Mouse (Mus musculus) intestine, embryonic 16.5 days (tissue): Measurements from ENCODE around the gene Cuedc1. TPM values are rescaled to one million over a fixed set of nuclear protein-coding genes. Genes with fewer than 3 reads are reported as not detected.
A peak's percentile ranks its signal among the peaks of the same experiment; 100 is the strongest.

ENCODE experiments used
- ATAC-seq: fragments of 200-750 bp; cut with Nextera tagmentation; 2 replicates; pipeline ENCODE4 v1.8.0; 2017; ENCODE audit warnings: moderate TSS enrichment, moderate library complexity
- H3K27ac ChIP-seq: fragments of 300-500 bp; sonication (generic); 2 replicates; pipeline ENCODE4 v1.5.1; 2014; ENCODE audit warnings: mild to moderate bottlenecking, low read length
- H3K27me3 ChIP-seq: fragments of 300-500 bp; sonication (generic); replicated peaks from 2 replicates; pipeline ENCODE4 v1.6.1; 2014; ENCODE audit warnings: low read length, control low read depth, mixed read lengths; ENCODE audit not compliant: control insufficient read depth, insufficient read depth
- H3K36me3 ChIP-seq: fragments of 300-500 bp; sonication (generic); 2 replicates; pipeline ENCODE4 v1.6.1; 2014; ENCODE audit warnings: low read length, control low read depth; ENCODE audit not compliant: control insufficient read depth, insufficient read depth
- H3K4me1 ChIP-seq: fragments of 300-500 bp; sonication (generic); 2 replicates; pipeline ENCODE4 v1.6.1; 2014; ENCODE audit warnings: low read length, control low read depth, mixed read lengths; ENCODE audit not compliant: control insufficient read depth, insufficient read depth
- H3K4me2 ChIP-seq: fragments of 300-500 bp; sonication (generic); 2 replicates; pipeline ENCODE4 v1.6.1; 2014; ENCODE audit warnings: low read depth, low read length, control low read depth
- H3K4me3 ChIP-seq: fragments of 300-500 bp; sonication (generic); 2 replicates; pipeline ENCODE4 v1.5.1; 2014; ENCODE audit warnings: mild to moderate bottlenecking, low read length
- H3K9ac ChIP-seq: fragments of 300-500 bp; sonication (generic); 2 replicates; pipeline ENCODE4 v1.6.1; 2014; ENCODE audit warnings: low read depth, low read length
- H3K9me3 ChIP-seq: fragments of 300-500 bp; sonication (generic); 2 replicates; pipeline ENCODE4 v1.6.1; 2016; ENCODE audit warnings: low read length, control low read depth; ENCODE audit not compliant: control insufficient read depth
- WGBS: fragments of 180-500 bp; shearing (Covaris S2); extraction: QIAGEN DNeasy Blood & Tissue Kit; methylation state at CpG from one replicate; pipeline ENCODE4 v1.1.7; 2014; 5-methylcytosine and 5-hydroxymethylcytosine counted together
- polyA plus RNA-seq: library from polyadenylated mRNA; unstranded; fragments of >200 nt; fragmentation: Nextera tagmentation; extraction: Ambion mirVana; gene quantifications from 2 replicates; pipeline ENCODE4 v1.2.1, GENCODE M21; 2015

Gene Cuedc1
- polyA plus RNA-seq, 1 experiment from 2014 or later = 8.5 TPM

DNA sequence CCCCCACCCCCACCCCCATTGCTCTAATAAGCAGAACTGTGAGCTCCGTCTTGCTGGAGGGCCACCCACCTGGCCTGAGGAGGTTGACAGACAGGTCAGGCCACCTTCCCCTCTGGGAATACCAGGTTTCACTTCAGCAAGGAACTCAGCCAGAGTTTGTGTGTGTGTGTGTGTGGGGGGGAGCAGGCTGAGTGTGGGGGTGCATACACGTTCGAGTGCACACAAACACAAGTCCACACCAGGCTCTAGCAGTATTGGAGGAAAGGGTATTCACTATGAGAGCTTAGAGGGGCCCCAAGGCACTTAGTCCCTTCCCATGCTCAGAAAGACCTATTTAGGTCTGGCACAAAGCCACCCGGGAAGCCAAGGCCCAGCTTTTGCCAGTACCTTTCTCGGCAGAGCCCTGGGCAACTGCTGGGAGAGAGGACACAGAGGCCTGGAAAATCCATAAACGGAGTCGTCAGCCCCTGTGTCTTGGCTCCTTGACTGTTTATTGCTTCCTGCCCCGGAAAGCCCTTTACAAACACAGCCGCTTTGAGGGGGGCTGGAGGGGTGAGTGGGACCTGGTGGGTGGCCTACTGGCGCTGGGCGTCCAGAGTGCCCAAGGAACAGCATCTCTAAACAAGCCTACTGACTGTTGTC, 50.9 kb downstream of the Cuedc1 start:
- Histone ChIP-seq H3K27me3 (no peaks in the 10 kb centered on the region), H3K9ac (peak overlapping the region; percentile 50), H3K4me3 (no peak overlapping the region), H3K9me3 (no peaks in the 10 kb centered on the region), H3K4me1 (peaks cover 57% of the 10 kb centered on the region), H3K36me3 (no peaks in the 10 kb centered on the region), H3K4me2 (peak overlapping the region; percentile 12; the same call in 1 of the 2 replicates), H3K27ac (peak overlapping the region; percentile 72)
- peak; percentile 26 for ATAC-seq
- 15% methylated on average over 11 of the region's 11 CpGs for WGBS

DNA sequence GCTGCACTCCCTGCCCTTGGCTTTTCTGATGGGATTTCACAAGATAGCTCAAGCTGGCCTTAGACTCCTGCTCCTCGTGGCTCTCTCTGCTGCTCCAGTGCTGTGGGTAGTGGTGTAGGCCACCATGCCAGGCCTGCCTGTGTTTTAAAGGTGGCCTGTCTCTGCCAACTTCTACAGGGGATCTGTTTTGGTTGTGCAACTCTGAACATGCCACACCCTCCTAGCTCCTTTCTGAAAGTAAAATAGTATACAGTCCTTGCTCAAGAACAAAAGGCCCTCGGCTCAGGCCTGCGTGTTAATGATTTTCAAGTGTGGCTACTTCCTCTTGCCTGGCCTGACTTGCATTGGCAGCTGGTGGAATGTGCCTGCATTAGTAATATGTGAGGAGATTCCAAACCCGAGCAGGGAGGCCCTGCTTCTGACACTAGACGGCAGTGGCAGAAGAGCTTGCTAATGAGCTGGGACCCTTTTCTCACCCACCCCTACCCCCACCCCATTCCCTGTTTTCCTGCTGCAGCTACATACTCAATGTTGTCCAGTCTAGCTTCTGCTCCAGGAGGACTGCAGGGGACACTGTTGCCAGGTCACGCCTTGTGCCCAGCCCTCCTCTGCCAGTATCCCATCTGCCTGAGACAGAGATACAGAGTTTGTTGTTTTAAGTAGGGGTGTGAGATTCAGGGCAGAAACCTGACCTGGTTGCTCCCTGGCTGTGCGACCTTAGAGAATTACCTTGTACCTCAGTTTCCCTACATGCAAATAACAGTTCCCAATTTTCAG, 53.7 kb downstream of the Cuedc1 start:
- Histone ChIP-seq H3K4me3 (no peak overlapping the region), H3K9me3 (no peaks in the 10 kb centered on the region), H3K4me1 (peaks cover 75% of the 10 kb centered on the region), H3K36me3 (no peaks in the 10 kb centered on the region), H3K4me2 (0 out of 2 replicates have a peak overlapping the region, but pooled peaks have one; percentile 21), H3K9ac (peak overlapping the region; percentile 48; the same call in 1 of the 2 replicates), H3K27me3 (no peaks in the 10 kb centered on the region), H3K27ac (peak overlapping the region; percentile 90)
- peak; percentile 80 for ATAC-seq
- WGBS = 29% methylated on average over 7 of the region's 7 CpGs

DNA sequence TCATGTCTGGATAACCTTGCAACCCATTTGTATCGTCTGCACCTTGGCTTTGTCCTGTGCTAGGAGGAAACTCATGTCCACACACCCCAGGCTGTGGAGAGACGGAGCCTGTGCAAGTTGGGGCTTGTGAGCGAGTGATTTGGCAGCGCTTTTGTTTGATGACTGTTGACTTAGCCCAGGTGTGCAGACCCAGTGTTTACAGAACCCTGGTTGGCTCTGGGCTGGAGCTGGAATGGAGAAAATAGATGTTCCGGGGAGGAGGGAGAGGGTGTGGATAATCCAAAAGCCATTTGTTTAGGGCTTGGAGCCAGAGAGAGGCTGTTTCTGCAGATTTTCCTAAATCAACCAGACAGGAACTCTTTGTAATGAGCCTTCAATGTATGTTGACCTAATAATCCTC, 56.0 kb downstream of the Cuedc1 start:
- H3K9me3 ChIP-seq = no peaks in the 10 kb centered on the region
- H3K9ac ChIP-seq = peak overlapping the region; percentile 27; the same call in 1 of the 2 replicates
- no peak overlapping the region for H3K4me3 ChIP-seq
- H3K36me3 ChIP-seq = no peaks in the 10 kb centered on the region
- ATAC-seq = no peak; the same call in 1 of the 2 replicates
- H3K4me2 ChIP-seq = no peak overlapping the region
- peaks cover 70% of the 10 kb centered on the region for H3K4me1 ChIP-seq
- peak overlapping the region; percentile 75 for H3K27ac ChIP-seq
- H3K27me3 ChIP-seq = no peaks in the 10 kb centered on the region
- 30% methylated on average over 5 of the region's 5 CpGs for WGBS

DNA sequence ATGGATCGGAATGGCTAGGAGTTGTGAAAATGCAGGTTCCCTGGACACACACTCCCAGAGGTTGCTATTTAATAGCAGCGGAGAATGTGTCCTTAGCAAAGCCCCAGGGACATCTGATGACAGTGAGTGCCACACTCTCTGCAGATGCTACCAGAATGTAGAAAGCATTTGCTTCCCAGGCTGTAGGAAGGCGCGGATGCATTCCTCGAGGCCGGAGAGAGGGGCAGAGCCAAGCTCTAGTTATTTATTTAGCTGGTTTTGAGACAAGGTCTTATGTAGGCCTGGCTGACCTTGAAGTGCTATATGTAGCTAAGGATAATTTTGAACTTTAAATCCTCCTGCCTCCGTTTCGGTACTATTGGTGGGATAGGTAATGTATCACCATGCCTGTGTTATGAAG, 56.6 kb downstream of the Cuedc1 start:
- Histone ChIP-seq H3K9ac (no peak overlapping the region), H3K4me3 (no peak overlapping the region), H3K9me3 (no peaks in the 10 kb centered on the region), H3K27ac (peak overlapping the region; percentile 75), H3K4me1 (peaks cover 71% of the 10 kb centered on the region), H3K36me3 (no peaks in the 10 kb centered on the region), H3K4me2 (no peak overlapping the region), H3K27me3 (no peaks in the 10 kb centered on the region)
- 46% methylated on average over 8 of the region's 8 CpGs for WGBS
- no peak for ATAC-seq

DNA sequence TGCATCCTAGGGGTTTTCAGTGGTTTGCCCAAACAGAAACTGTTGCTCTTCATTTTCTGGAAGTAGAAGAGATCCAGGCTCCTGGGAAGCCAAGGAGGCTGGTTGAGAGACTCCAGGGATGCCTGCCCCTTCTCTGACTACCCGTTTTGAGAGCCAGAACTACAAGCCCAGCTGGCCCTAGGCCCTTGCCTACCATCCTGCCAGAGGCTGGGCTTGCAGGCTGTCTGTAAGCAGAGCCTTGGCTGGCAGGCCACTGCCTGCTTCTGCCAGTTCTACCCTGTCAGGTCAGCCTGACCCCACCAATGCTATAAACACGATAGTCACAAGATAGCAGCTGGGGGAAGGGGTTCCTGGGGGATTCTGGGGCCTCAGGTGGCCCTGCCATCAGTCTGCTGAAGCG, 57.6 kb downstream of the Cuedc1 start:
- H3K4me2 ChIP-seq = no peak overlapping the region
- H3K36me3 ChIP-seq = no peaks in the 10 kb centered on the region
- no peak overlapping the region for H3K4me3 ChIP-seq
- H3K27me3 ChIP-seq = no peaks in the 10 kb centered on the region
- peak overlapping the region; percentile 75 for H3K27ac ChIP-seq
- peaks cover 79% of the 10 kb centered on the region for H3K4me1 ChIP-seq
- 50% methylated on average over 3 of the region's 3 CpGs for WGBS
- ATAC-seq = no peak
- H3K9ac ChIP-seq = no peak overlapping the region
- H3K9me3 ChIP-seq = no peaks in the 10 kb centered on the region

- Histone ChIP-seq H3K27ac (peak overlapping the region; percentile 75), H3K4me3 (no peak overlapping the region), H3K36me3 (no peaks in the 10 kb centered on the region), H3K27me3 (no peaks in the 10 kb centered on the region), H3K9ac (0 out of 2 replicates have a peak overlapping the region, but pooled peaks have one; percentile 1), H3K4me1 (peaks cover 81% of the 10 kb centered on the region), H3K4me2 (no peak overlapping the region), H3K9me3 (no peaks in the 10 kb centered on the region)
- ATAC-seq = no peak
- WGBS = 40% methylated on average over 8 of the region's 8 CpGs
Observed at GRCm38 (mm10) chr11:88155998-88156397, 58.1 kb downstream of the Cuedc1 start.

- 28% methylated on average over 2 of the region's 2 CpGs for WGBS
- H3K9me3 ChIP-seq = no peaks in the 10 kb centered on the region
- H3K4me2 ChIP-seq = no peak overlapping the region
- no peaks in the 10 kb centered on the region for H3K27me3 ChIP-seq
- no peak for ATAC-seq
- H3K36me3 ChIP-seq = no peaks in the 10 kb centered on the region
- 0 out of 2 replicates have a peak overlapping the region, but pooled peaks have one; percentile 12 for H3K9ac ChIP-seq
- no peak overlapping the region for H3K4me3 ChIP-seq
- peak overlapping the region; percentile 75 for H3K27ac ChIP-seq
- H3K4me1 ChIP-seq = peaks cover 79% of the 10 kb centered on the region
Observed at GRCm38 (mm10) chr11:88156403-88156802, 58.5 kb downstream of the Cuedc1 start.

DNA sequence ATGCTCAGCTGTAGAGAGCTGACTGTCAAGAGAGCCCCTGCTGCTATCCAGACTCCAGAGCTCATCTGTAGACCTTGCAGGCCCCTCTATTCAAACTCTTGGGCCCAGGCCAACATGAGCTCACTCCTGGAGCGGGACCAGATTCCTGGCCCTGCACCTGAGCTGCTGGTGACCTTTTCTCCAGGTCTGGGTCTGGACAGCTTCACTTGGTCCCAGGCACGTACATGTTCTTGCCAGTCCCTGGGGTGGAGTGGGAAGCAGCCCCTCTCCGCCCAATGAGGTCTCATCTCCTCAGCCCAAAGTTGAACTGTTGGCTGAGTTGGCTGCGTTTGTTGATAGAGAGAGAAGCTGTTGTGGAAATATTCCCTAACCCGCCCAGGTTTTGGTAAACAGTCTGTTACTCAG, 61.0 kb downstream of the Cuedc1 start:
- Histone ChIP-seq H3K27me3 (no peaks in the 10 kb centered on the region), H3K4me1 (peaks cover 69% of the 10 kb centered on the region), H3K4me2 (no peak overlapping the region), H3K4me3 (no peak overlapping the region), H3K27ac (peak overlapping the region; percentile 94), H3K9me3 (no peaks in the 10 kb centered on the region), H3K9ac (no peak overlapping the region), H3K36me3 (no peaks in the 10 kb centered on the region)
- WGBS = 51% methylated on average over 5 of the region's 5 CpGs
- ATAC-seq = peak; percentile 27

DNA sequence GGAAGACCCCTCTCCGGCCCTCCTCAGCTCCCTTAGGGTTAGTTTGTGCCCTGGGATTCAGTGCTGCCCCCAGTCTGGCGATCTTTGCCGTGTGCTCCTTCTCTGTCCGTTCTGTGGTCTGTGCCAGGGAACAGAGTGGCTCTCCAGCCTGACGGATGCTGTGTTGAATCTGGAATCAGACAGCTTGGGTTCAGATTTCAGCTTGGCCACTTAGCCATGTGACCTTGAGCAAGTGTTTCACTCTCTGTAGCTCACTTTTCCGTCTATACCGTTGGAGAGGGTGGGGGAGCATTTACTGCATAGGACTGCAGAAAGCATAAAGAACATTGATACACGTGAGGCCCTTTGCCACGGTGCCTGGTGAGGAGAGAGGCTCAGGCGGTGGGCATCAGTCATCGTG, 61.5 kb downstream of the Cuedc1 start:
- Histone ChIP-seq H3K27me3 (no peaks in the 10 kb centered on the region), H3K27ac (peak overlapping the region; percentile 94), H3K4me1 (peaks cover 65% of the 10 kb centered on the region), H3K9ac (no peak overlapping the region), H3K4me3 (no peak overlapping the region), H3K4me2 (no peak overlapping the region), H3K9me3 (no peaks in the 10 kb centered on the region), H3K36me3 (no peaks in the 10 kb centered on the region)
- WGBS = 54% methylated on average over 11 of the region's 11 CpGs
- no peak for ATAC-seq
